Mouse (Mus musculus) limb, embryonic 14.5 days (tissue): ENCODE data around the gene Trim44. TPM values are rescaled to one million over a fixed set of nuclear protein-coding genes. Genes with fewer than 3 reads are reported as not detected.

Experiments used
- ATAC-seq: fragments of 200-750 bp; cut with Nextera tagmentation; 2 replicates; pipeline ENCODE4 v1.8.0; 2017; ENCODE audit warnings: low read depth, moderate number of reproducible peaks, moderate TSS enrichment; ENCODE audit not compliant: low FRiP score
- DNase-seq: peaks from one replicate; pipeline ENCODE4 v3.0.0-alpha.2; 2015; ENCODE audit warnings: low spot score
- H3K27ac ChIP-seq: fragments of 300-500 bp; sonication (generic); replicated peaks from 2 replicates; pipeline ENCODE4 v1.5.1; 2014; ENCODE audit warnings: low read depth, mild to moderate bottlenecking, low read length, moderate library complexity, mixed read lengths
- H3K27me3 ChIP-seq: fragments of 300-500 bp; sonication (generic); 2 replicates; pipeline ENCODE4 v1.6.1; 2014; ENCODE audit warnings: low read length, mixed read lengths; ENCODE audit not compliant: control insufficient read depth, insufficient read depth
- H3K36me3 ChIP-seq: fragments of 300-500 bp; sonication (generic); 2 replicates; pipeline ENCODE4 v1.6.1; 2014; ENCODE audit warnings: mild to moderate bottlenecking, low read length, moderate library complexity, mixed read lengths; ENCODE audit not compliant: control insufficient read depth, insufficient read depth
- H3K4me1 ChIP-seq: fragments of 300-500 bp; sonication (generic); 2 replicates; pipeline ENCODE4 v1.6.1; 2014; ENCODE audit warnings: antibody characterized with exemption, low read length, mixed read lengths; ENCODE audit not compliant: control insufficient read depth, insufficient read depth
- H3K4me2 ChIP-seq: fragments of 300-500 bp; sonication (generic); replicated peaks from 2 replicates; pipeline ENCODE4 v1.6.1; 2014; ENCODE audit warnings: low read depth, mild to moderate bottlenecking, low read length, moderate library complexity; ENCODE audit not compliant: severe bottlenecking
- H3K4me3 ChIP-seq: fragments of 300-500 bp; sonication (generic); replicated peaks from 2 replicates; pipeline ENCODE4 v1.5.1; 2014; ENCODE audit warnings: low read length
- H3K9ac ChIP-seq: fragments of 300-500 bp; sonication (generic); 2 replicates; pipeline ENCODE4 v1.6.1; 2014; ENCODE audit warnings: mild to moderate bottlenecking, low read depth, low read length, moderate library complexity; ENCODE audit not compliant: severe bottlenecking
- H3K9me3 ChIP-seq: fragments of 300-500 bp; sonication (generic); 2 replicates; pipeline ENCODE4 v1.6.1; 2016; ENCODE audit warnings: low read length; ENCODE audit not compliant: control insufficient read depth
- POLR2A ChIP-seq: fragments of 200-500 bp; IDR thresholded peaks from 2 replicates; pipeline ENCODE4 v1.8.0; 2012; ENCODE audit warnings: inconsistent platforms, mild to moderate bottlenecking, moderate library complexity, borderline replicate concordance; ENCODE audit not compliant: insufficient read depth, insufficient read length; ENCODE audit errors: extremely low read depth
- WGBS: fragments of 180-500 bp; shearing (Covaris S2); extraction: QIAGEN DNeasy Blood & Tissue Kit; methylation state at CpG from one replicate; pipeline ENCODE4 v1.1.7; 2014; 5-methylcytosine and 5-hydroxymethylcytosine counted together
- polyA plus RNA-seq, 2 experiments: library from polyadenylated mRNA; depleted of rRNA in 1 of 2; stranded (reverse) in 1 of 2; unstranded in 1 of 2; fragments of >200 nt; fragmentation: Nextera tagmentation in 1 of 2; extraction: Ambion mirVana in 1 of 2; gene quantifications; 2 replicates each; pipeline versions ENCODE4 v1.2.1 to v1.2.3; 2012 to 2014

Gene Trim44
- polyA plus RNA-seq, 2 experiments: 36.4 to 69.7 TPM

- peak; percentile 31 for DNase-seq
- peaks cover 16% of the 10 kb centered on the region; the same call in 1 of the 2 replicates for H3K4me1 ChIP-seq
- no peak for TF ChIP-seq POLR2A
- peak overlapping the region; percentile 88 for H3K27ac ChIP-seq
- ATAC-seq: peak; percentile 38
- H3K4me2 ChIP-seq: peak overlapping the region; percentile 95
- H3K36me3 ChIP-seq: no peaks in the 10 kb centered on the region
- H3K9ac ChIP-seq: peak overlapping the region; percentile 85
- no peaks in the 10 kb centered on the region for H3K27me3 ChIP-seq
- H3K9me3 ChIP-seq: no peaks in the 10 kb centered on the region
- 2% methylated on average over 70 of the region's 109 CpGs for WGBS
- H3K4me3 ChIP-seq: peak overlapping the region; percentile 73
Observed at GRCm38 (mm10) chr2:102450761-102451670, 43.4 kb upstream of the Trim44 start.

GRCm38 (mm10) chr2:102450248-102450760, 42.7 kb upstream of the Trim44 start:
- ATAC-seq: no peak
- Histone ChIP-seq H3K27me3 (no peaks in the 10 kb centered on the region), H3K4me1 (peaks cover 16% of the 10 kb centered on the region; the same call in 1 of the 2 replicates), H3K27ac (peak overlapping the region; percentile 88; the same call in 1 of the 2 replicates), H3K4me3 (peak overlapping the region; percentile 73), H3K4me2 (peak overlapping the region; percentile 95), H3K9me3 (no peaks in the 10 kb centered on the region), H3K36me3 (no peaks in the 10 kb centered on the region), H3K9ac (peak overlapping the region; percentile 85)
- WGBS: under 1% methylated on average over 43 of the region's 43 CpGs
- no peak for TF ChIP-seq POLR2A
- peak; percentile 63 for DNase-seq

GRCm38 (mm10) chr2:102449630-102450247, 42.1 kb upstream of the Trim44 start:
- peak; percentile 29 for DNase-seq

GRCm38 (mm10) chr2:102449056-102449455, 41.4 kb upstream of the Trim44 start:
- H3K36me3 ChIP-seq: no peaks in the 10 kb centered on the region
- no peak for TF ChIP-seq POLR2A
- no peak overlapping the region for H3K9ac ChIP-seq
- DNase-seq: no peak
- peaks cover 18% of the 10 kb centered on the region; the same call in 1 of the 2 replicates for H3K4me1 ChIP-seq
- no peak overlapping the region for H3K27ac ChIP-seq
- no peak for ATAC-seq
- no peaks in the 10 kb centered on the region for H3K27me3 ChIP-seq
- peak overlapping the region; percentile 73; the same call in 1 of the 2 replicates for H3K4me3 ChIP-seq
- peak overlapping the region; percentile 95 for H3K4me2 ChIP-seq
- WGBS: 15% methylated on average over 1 of the region's 1 CpGs
- H3K9me3 ChIP-seq: no peaks in the 10 kb centered on the region

More at GRCm38 (mm10) chr2:102449630-102450247, 42.1 kb upstream of the Trim44 start:
- peak overlapping the region; percentile 88; the same call in 1 of the 2 replicates for H3K27ac ChIP-seq
- H3K4me1 ChIP-seq: peaks cover 18% of the 10 kb centered on the region; the same call in 1 of the 2 replicates
- WGBS: 0% methylated on average over 17 of the region's 17 CpGs
- H3K27me3 ChIP-seq: no peaks in the 10 kb centered on the region
- no peak for TF ChIP-seq POLR2A
- H3K4me3 ChIP-seq: peak overlapping the region; percentile 73
- no peak for ATAC-seq
- peak overlapping the region; percentile 85 for H3K9ac ChIP-seq
- peak overlapping the region; percentile 95 for H3K4me2 ChIP-seq
- H3K9me3 ChIP-seq: no peaks in the 10 kb centered on the region
- no peaks in the 10 kb centered on the region for H3K36me3 ChIP-seq

- no peak for TF ChIP-seq POLR2A
- H3K27ac ChIP-seq: no peak overlapping the region
- DNase-seq: no peak
- no peak overlapping the region for H3K4me3 ChIP-seq
- H3K9me3 ChIP-seq: no peaks in the 10 kb centered on the region
- 60% methylated on average over 7 of the region's 7 CpGs for WGBS
- H3K4me1 ChIP-seq: peaks cover 18% of the 10 kb centered on the region; the same call in 1 of the 2 replicates
- no peaks in the 10 kb centered on the region for H3K36me3 ChIP-seq
- H3K9ac ChIP-seq: no peak overlapping the region
- H3K27me3 ChIP-seq: no peaks in the 10 kb centered on the region
- no peak for ATAC-seq
- H3K4me2 ChIP-seq: no peak overlapping the region
Observed at GRCm38 (mm10) chr2:102447831-102448230, 40.2 kb upstream of the Trim44 start.
